Mouse (Mus musculus): ENCODE data around the gene Pnisr. TPM values are rescaled to one million over a fixed set of nuclear protein-coding genes. Genes with fewer than 3 reads are reported as not detected.

The Pnisr gene
- polyA plus RNA-seq, 1 experiment from 2014 or later = 69.3 TPM

DNA sequence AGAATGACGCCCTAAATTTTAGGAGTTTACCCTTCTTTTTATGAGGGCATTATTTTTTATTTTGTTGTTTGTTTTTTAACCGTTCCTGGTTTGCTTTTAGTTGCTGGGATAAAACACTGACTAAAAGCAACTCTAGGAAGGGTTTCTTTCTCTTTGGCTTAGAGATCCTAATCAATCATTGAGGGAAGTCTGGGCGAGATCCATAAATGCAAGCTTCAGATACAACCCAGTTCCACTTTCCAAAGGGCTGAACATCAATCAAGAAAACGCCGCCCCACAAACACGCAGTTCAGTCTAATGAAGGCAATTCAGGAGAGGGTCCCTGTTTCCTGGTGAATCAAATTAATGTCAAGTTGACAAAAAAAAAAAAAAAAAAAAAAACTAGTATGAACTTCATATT, 31.4 kb downstream of the Pnisr start:
- Histone ChIP-seq H3K4me2 (peak overlapping the region; percentile 73), H3K27me3 (replicated peaks) (no peaks in the 10 kb centered on the region), H3K36me3 (peaks cover 27% of the 10 kb centered on the region), H3K9me3 (no peaks in the 10 kb centered on the region), H3K4me1 (peaks cover 8% of the 10 kb centered on the region), H3K27ac (replicated peaks) (no peak overlapping the region), H3K9ac (peak overlapping the region; percentile 91), H3K4me3 (peak overlapping the region; percentile 83)
- no peak for ATAC-seq (ENCODE audit: extremely low read depth, insufficient number of reproducible peaks, low FRiP score, low TSS enrichment)
- WGBS = 36% methylated on average over 6 of the region's 6 CpGs

DNA sequence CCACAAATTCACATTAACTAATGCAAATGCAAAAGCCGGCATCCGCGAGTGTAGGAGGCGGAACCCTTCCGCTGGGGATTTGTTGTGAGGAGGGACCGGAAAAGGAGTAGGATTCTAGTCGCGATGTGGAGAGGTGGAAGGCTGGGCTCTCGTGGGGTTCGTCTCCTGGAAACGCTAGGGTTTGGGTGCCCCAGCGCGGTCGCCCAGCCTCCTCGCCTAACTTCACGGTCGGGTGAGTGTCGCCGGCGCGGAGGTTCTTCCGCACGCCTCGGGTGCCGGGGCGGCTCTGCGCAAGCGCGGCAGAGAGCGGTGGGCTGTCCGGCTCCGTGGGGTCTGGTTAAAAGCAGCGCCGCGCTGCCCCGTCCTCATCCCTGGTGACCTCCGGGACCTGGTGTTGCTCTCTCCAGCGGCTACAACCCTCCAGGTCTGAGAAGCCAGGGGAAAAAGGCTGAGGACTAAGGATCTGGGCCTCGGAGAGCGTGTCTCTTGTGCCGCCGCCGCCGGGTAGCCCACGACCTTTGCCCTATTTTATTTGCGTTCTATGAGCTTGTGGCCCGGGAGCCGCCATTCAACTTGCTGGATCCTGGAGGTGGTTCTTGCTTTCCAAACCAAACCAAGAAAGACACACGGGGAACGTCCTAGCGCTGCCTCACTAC, 32.3 kb downstream of the Pnisr start, which contains the start of gene Coq3:
Gene Coq3 (plus strand): TSS at position 109 of the 656 bp plus-strand sequence.
- Histone ChIP-seq H3K9ac (peak within 1 kb of the TSS; percentile 91), H3K27me3 (replicated peaks) (no peaks in the 10 kb centered on the region), H3K27ac (replicated peaks) (peak within 1 kb of the TSS; percentile 96), H3K36me3 (peaks cover 19% of the 10 kb centered on the region), H3K9me3 (no peaks in the 10 kb centered on the region), H3K4me1 (peaks cover 8% of the 10 kb centered on the region), H3K4me2 (peak within 1 kb of the TSS; percentile 73), H3K4me3 (peak within 1 kb of the TSS; percentile 83)
- under 1% methylated on average over 51 of the region's 51 CpGs for WGBS
- ATAC-seq (ENCODE audit: extremely low read depth, insufficient number of reproducible peaks, low FRiP score, low TSS enrichment) = peak; percentile 76

DNA sequence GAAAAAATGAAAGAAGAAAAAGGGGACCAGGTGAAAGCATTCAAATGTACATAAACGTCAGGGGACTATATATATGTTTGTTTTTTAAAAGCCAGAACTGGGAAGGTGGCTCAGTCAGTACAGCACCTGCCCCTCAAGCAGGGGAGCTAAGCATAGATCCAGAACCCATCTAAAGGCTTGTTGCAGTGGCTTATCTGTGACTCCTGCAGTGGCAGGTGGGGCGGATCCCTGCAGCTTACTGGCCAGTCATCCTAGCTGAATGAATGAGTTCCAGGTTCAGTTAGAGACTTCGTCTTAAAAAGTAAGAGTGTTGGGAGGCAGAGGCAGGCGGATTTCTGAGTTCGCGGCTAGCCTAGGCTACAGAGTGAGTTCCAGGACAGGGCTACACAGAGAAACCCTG, 35.4 kb downstream of the Pnisr start:
- no peak overlapping the region for H3K9ac ChIP-seq
- no peak for ATAC-seq (ENCODE audit: extremely low read depth, insufficient number of reproducible peaks, low FRiP score, low TSS enrichment)
- WGBS = 85% methylated on average over 6 of the region's 6 CpGs
- H3K4me2 ChIP-seq = no peak overlapping the region
- no peak overlapping the region for H3K27ac ChIP-seq (replicated peaks)
- H3K4me3 ChIP-seq = no peak overlapping the region
- H3K27me3 ChIP-seq (replicated peaks) = no peaks in the 10 kb centered on the region
- H3K4me1 ChIP-seq = peaks cover 8% of the 10 kb centered on the region
- no peaks in the 10 kb centered on the region for H3K9me3 ChIP-seq
- H3K36me3 ChIP-seq = no peaks in the 10 kb centered on the region

DNA sequence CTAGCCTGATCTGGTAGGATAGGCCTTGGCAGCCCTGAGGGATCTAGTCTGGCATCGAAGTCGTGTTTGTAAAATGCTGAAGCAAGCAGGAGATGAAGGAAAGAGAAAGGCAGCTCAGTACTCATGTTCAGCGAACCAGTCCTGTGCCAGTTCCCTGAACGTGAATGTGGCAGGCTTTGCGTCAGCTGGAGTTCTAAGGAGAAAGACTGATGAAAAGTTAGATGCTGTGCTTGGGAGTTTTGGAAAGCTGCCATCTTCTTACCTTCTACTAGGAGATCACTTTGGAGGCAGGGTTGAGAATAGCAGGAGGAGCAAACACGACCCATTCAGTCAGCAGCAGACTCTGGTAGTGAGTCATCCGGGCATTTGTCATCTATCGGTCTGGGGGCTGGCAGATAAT, 38.4 kb downstream of the Pnisr start:
- no peaks in the 10 kb centered on the region for H3K27me3 ChIP-seq (replicated peaks)
- H3K4me2 ChIP-seq = no peak overlapping the region
- no peak overlapping the region for H3K4me3 ChIP-seq
- WGBS = 67% methylated on average over 8 of the region's 8 CpGs
- no peak overlapping the region for H3K27ac ChIP-seq (replicated peaks)
- ATAC-seq (ENCODE audit: extremely low read depth, insufficient number of reproducible peaks, low FRiP score, low TSS enrichment) = no peak
- H3K9me3 ChIP-seq = no peaks in the 10 kb centered on the region
- no peak overlapping the region for H3K9ac ChIP-seq
- H3K36me3 ChIP-seq = no peaks in the 10 kb centered on the region
- no peaks in the 10 kb centered on the region for H3K4me1 ChIP-seq

Other genes with a start within 250 kb of the Pnisr start
- not detected in 2 replicates for gene Prdm13, start 161.6 kb upstream of the Pnisr start, polyA plus RNA-seq (2015; fragmentation: Nextera tagmentation; extraction: Ambion mirVana)
- 25.7 and 26.7 TPM in 2 replicates for gene Ccnc, start 119.9 kb upstream of the Pnisr start, polyA plus RNA-seq (2015; fragmentation: Nextera tagmentation; extraction: Ambion mirVana)
- gene Usp45, start 80.4 kb upstream of the Pnisr start, polyA plus RNA-seq (2015; fragmentation: Nextera tagmentation; extraction: Ambion mirVana) = 6.6 and 6.9 TPM in 2 replicates
- gene Tstd3, start 80.4 kb upstream of the Pnisr start, polyA plus RNA-seq (2015; fragmentation: Nextera tagmentation; extraction: Ambion mirVana) = 15.2 and 18.7 TPM in 2 replicates
- 16.3 and 16.7 TPM in 2 replicates for gene Coq3, start 32.1 kb downstream of the Pnisr start, polyA plus RNA-seq (2015; fragmentation: Nextera tagmentation; extraction: Ambion mirVana)
- 2.6 and 2.8 TPM in 2 replicates for gene Faxc, start 83.7 kb downstream of the Pnisr start, polyA plus RNA-seq (2015; fragmentation: Nextera tagmentation; extraction: Ambion mirVana)